In genomic region chr5:120688434-120688833, GRCm38 (mm10) we compare ENCODE assay signal across 21 mouse cellular contexts. TPM values are rescaled to one million over a fixed set of nuclear protein-coding genes. Genes with fewer than 3 reads are reported as not detected.
DNase-seq lines count a peak whose midpoint lies in the region; ATAC-seq and TF ChIP-seq lines count a peak whose summit lies in the region.
"Had no signal": no experiment of that assay in that cellular context is flagged by ENCODE, and none has a peak within 500 bp of the region (broad histone marks: within the 10 kb centered on the region; RNA-seq: fewer than 3 reads in every experiment).

No protein-coding gene starts in this region.

- WGBS in liver, postnatal 0 days (ENCODE audit: insufficient replicate concordance): 18% methylated on average over 4 of the region's 4 CpGs
- 21% methylated on average over 4 of the region's 4 CpGs for WGBS in liver, embryonic 12.5 days (ENCODE audit: insufficient replicate concordance)
- WGBS in spleen, adult 2 months: 4% methylated on average over 4 of the region's 4 CpGs
- 54% methylated on average over 4 of the region's 4 CpGs for WGBS in forebrain, embryonic 12.5 days

- H3K9me3 ChIP-seq in liver, postnatal 0 days (ENCODE audit: low read length): no peaks in the 10 kb centered on the region
- no peaks in the 10 kb centered on the region for H3K9me3 ChIP-seq in liver, embryonic 12.5 days (replicated peaks)
- no peaks in the 10 kb centered on the region for H3K9me3 ChIP-seq in forebrain, embryonic 12.5 days
- H3K9me3 ChIP-seq: heart, embryonic 15.5 days; kidney, embryonic 15.5 days; midbrain, embryonic 13.5 days had no signal

- no peaks in the 10 kb centered on the region for H3K4me1 ChIP-seq in liver, postnatal 0 days (ENCODE audit: insufficient read depth)
- no peaks in the 10 kb centered on the region for H3K4me1 ChIP-seq in liver, embryonic 12.5 days
- peaks cover 69% of the 10 kb centered on the region; the same call in 1 of the 2 replicates for H3K4me1 ChIP-seq in spleen, adult 2 months (ENCODE audit: control insufficient read depth, insufficient read depth, insufficient read length)
- no peaks in the 10 kb centered on the region for H3K4me1 ChIP-seq in forebrain, embryonic 12.5 days
- H3K4me1 ChIP-seq: heart, embryonic 15.5 days; midbrain, embryonic 13.5 days had no signal

- H3K4me2 ChIP-seq in liver, postnatal 0 days (ENCODE audit: low read depth, low read length): no peak overlapping the region
- H3K4me2 ChIP-seq in liver, embryonic 12.5 days: no peak overlapping the region
- no peak overlapping the region for H3K4me2 ChIP-seq in forebrain, embryonic 12.5 days
- H3K4me2 ChIP-seq: heart, embryonic 15.5 days; hindbrain, embryonic 14.5 days; kidney, embryonic 15.5 days; liver, embryonic 11.5 days; midbrain, embryonic 13.5 days had no signal

- no peak for TF ChIP-seq CTCF in liver, postnatal 0 days (IDR thresholded peaks at IDR 0.05; ENCODE audit: low read depth)
- TF ChIP-seq CTCF in spleen, adult 2 months (IDR thresholded peaks at IDR 0.05; ENCODE audit: extremely low read depth, insufficient read depth, insufficient read length, insufficient replicate concordance): no peak

- peak; percentile 16 for DNase-seq in liver, postnatal 0 days
- DNase-seq in R1 (ENCODE audit: low read depth, low spot score) (peak; percentile 75), liver (no peak)
- peak; percentile 35 to 89 for DNase-seq in spleen, adult 2 months (ENCODE audit: low read depth in 1 of 2, low spot score in 2 of 2)
- DNase-seq in thymus, postnatal 4 days: peak; percentile 71
- DNase-seq in layer of hippocampus, postnatal 14 days (ENCODE audit: low spot score in 2 of 2): no peak
- DNase-seq: adrenal gland, postnatal 10 days; cerebellum, adult 9-10 months; gastrocnemius, postnatal 25 days; lung, postnatal 10 days had no signal

- H3K4me3 ChIP-seq in liver, postnatal 0 days (ENCODE audit: low read depth, low read length): no peak overlapping the region
- no peak overlapping the region for H3K4me3 ChIP-seq in liver, embryonic 12.5 days
- no peak overlapping the region for H3K4me3 ChIP-seq in spleen, adult 2 months (ENCODE audit: extremely low read depth, insufficient read depth, insufficient read length)
- no peak overlapping the region for H3K4me3 ChIP-seq in forebrain, embryonic 12.5 days (replicated peaks)
- H3K4me3 ChIP-seq: erythroblast, embryonic 14.5 days; heart, embryonic 15.5 days; kidney, embryonic 15.5 days; midbrain, embryonic 13.5 days had no signal

- H3K9ac ChIP-seq in liver, postnatal 0 days (replicated peaks): no peak overlapping the region
- no peak overlapping the region for H3K9ac ChIP-seq in liver, embryonic 12.5 days
- H3K9ac ChIP-seq in forebrain, embryonic 12.5 days: no peak overlapping the region
- H3K9ac ChIP-seq: heart, embryonic 15.5 days; hindbrain, embryonic 14.5 days; kidney, embryonic 15.5 days; midbrain, embryonic 13.5 days had no signal

- H3K27ac ChIP-seq in liver, postnatal 0 days (ENCODE audit: low read depth): no peak overlapping the region
- no peak overlapping the region for H3K27ac ChIP-seq in liver, embryonic 12.5 days
- H3K27ac ChIP-seq in spleen, adult 2 months (ENCODE audit: insufficient read depth, low read length): peak overlapping the region; percentile 89
- no peak overlapping the region for H3K27ac ChIP-seq in forebrain, embryonic 12.5 days
- H3K27ac ChIP-seq: heart, embryonic 15.5 days; hindbrain, embryonic 14.5 days; kidney, embryonic 15.5 days; midbrain, embryonic 13.5 days had no signal

- H3K27me3 ChIP-seq in liver, postnatal 0 days (ENCODE audit: insufficient read depth, low read length): peaks cover 23% of the 10 kb centered on the region
- peaks cover 78% of the 10 kb centered on the region for H3K27me3 ChIP-seq in liver, embryonic 12.5 days (replicated peaks)
- no peaks in the 10 kb centered on the region for H3K27me3 ChIP-seq in spleen, adult 2 months (ENCODE audit: control insufficient read depth, insufficient read depth, low read length)
- H3K27me3 ChIP-seq in forebrain, embryonic 12.5 days: peaks cover 53% of the 10 kb centered on the region

- ATAC-seq in liver, postnatal 0 days: no peak
- no peak for ATAC-seq in liver, embryonic 12.5 days
- ATAC-seq in forebrain, embryonic 12.5 days (ENCODE audit: low FRiP score): no peak
- ATAC-seq: midbrain, embryonic 13.5 days; Patski had no signal

- no peak for TF ChIP-seq POLR2A in spleen, adult 2 months (IDR thresholded peaks at IDR 0.05; ENCODE audit: low read depth, low read length)

- TF ChIP-seq EP300 in liver, postnatal 0 days (IDR thresholded peaks at IDR 0.05; ENCODE audit: low read depth): no peak

- no peaks in the 10 kb centered on the region for H3K36me3 ChIP-seq in liver, postnatal 0 days (replicated peaks; ENCODE audit: insufficient read depth, low read length)
- no peaks in the 10 kb centered on the region for H3K36me3 ChIP-seq in liver, embryonic 12.5 days
- H3K36me3 ChIP-seq in spleen, adult 2 months (ENCODE audit: control insufficient read depth, insufficient read depth, low read length): 0 out of 2 replicates have a peak, but pooled peaks cover 2% of the 10 kb centered on the region
- no peaks in the 10 kb centered on the region for H3K36me3 ChIP-seq in forebrain, embryonic 12.5 days (replicated peaks)
- H3K36me3 ChIP-seq: heart, embryonic 15.5 days; kidney, embryonic 15.5 days had no signal

RNA-seq across cellular contexts. Expression of gene Dtx1, which starts 23.3 kb away (rescaled TPM):
- 0.23 and 0.25 TPM in 2 replicates for polyA plus RNA-seq in liver, postnatal 0 days (2015; fragmentation: Nextera tagmentation; extraction: Ambion mirVana)
- 0.37 and 0.67 TPM in 2 replicates for polyA plus RNA-seq in liver, embryonic 12.5 days (2016; fragmentation: Nextera tagmentation; extraction: Ambion mirVana)
- 264 and 351 TPM in 2 replicates for polyA plus RNA-seq in spleen, adult 2 months (2012; rRNA removed)
- 17.1 and 18.1 TPM in 2 replicates for polyA plus RNA-seq in forebrain, embryonic 12.5 days (2016; fragmentation: Nextera tagmentation; extraction: Ambion mirVana)
- 10 to 100 TPM; 70.5 to 74.2 TPM for total RNA-seq in layer of hippocampus, postnatal 14 days (2021)
- polyA plus RNA-seq: erythroblast, embryonic 14.5 days had no signal

RNA-seq across cellular contexts. Expression of gene Rasal1, which starts 39.8 kb away (rescaled TPM):
- 0.20 and 0.36 TPM in 2 replicates for polyA plus RNA-seq in liver, postnatal 0 days (2015; fragmentation: Nextera tagmentation; extraction: Ambion mirVana)
- polyA plus RNA-seq in liver, embryonic 12.5 days (2016; fragmentation: Nextera tagmentation; extraction: Ambion mirVana): 0.19 and 0.20 TPM in 2 replicates
- polyA plus RNA-seq in spleen, adult 2 months (2012; rRNA removed): 14.9 and 18.9 TPM in 2 replicates
- 0.17 and 0.20 TPM in 2 replicates for polyA plus RNA-seq in forebrain, embryonic 12.5 days (2016; fragmentation: Nextera tagmentation; extraction: Ambion mirVana)
- total RNA-seq in layer of hippocampus, postnatal 14 days (2021): 10 to 100 TPM; 82.3 to 92.4 TPM
- total RNA-seq: gastrocnemius, postnatal 25 days had no signal

RNA-seq across cellular contexts. Expression of gene Cfap73, which starts 54.4 kb away (rescaled TPM):
- not detected in 2 replicates for polyA plus RNA-seq in liver, postnatal 0 days (2015; fragmentation: Nextera tagmentation; extraction: Ambion mirVana)
- polyA plus RNA-seq in liver, embryonic 12.5 days (2016; fragmentation: Nextera tagmentation; extraction: Ambion mirVana): not detected in 2 replicates
- not detected in 2 replicates for polyA plus RNA-seq in spleen, adult 2 months (2012; rRNA removed)
- 0.28 TPM in 1 of 2 replicates, not detected in the other for polyA plus RNA-seq in forebrain, embryonic 12.5 days (2016; fragmentation: Nextera tagmentation; extraction: Ambion mirVana)
- total RNA-seq in layer of hippocampus, postnatal 14 days (2021): 1 to 10 TPM in 1 of 2 experiments, not detected in 1; 1.8 TPM
- total RNA-seq: gastrocnemius, postnatal 25 days; left cerebral cortex, postnatal 25 days had no signal
- polyA plus RNA-seq: erythroblast, embryonic 14.5 days; heart, embryonic 15.5 days; kidney, embryonic 15.5 days; liver, embryonic 11.5 days; midbrain, embryonic 13.5 days; stomach, embryonic 16.5 days had no signal

Comparison
In these comparisons a context has a peak if more than half of its experiments do, and no peak if none do; other contexts are left out.
1. DNase-seq: peak in liver, postnatal 0 days (single experiment), R1 (single experiment), spleen, adult 2 months (2 of 2) and thymus, postnatal 4 days (single experiment); none in layer of hippocampus, postnatal 14 days (0 of 2) and liver (single experiment).
2. RNA of gene Dtx1, which starts 23.3 kb away (polyA plus RNA-seq): 264 to 351 TPM in spleen, adult 2 months; 17.1 to 18.1 TPM in forebrain, embryonic 12.5 days, 0.37 to 0.67 TPM in liver, embryonic 12.5 days and 0.23 to 0.25 TPM in liver, postnatal 0 days; every median in the first group is over 10 times any median in the second.
3. RNA of gene Rasal1, which starts 39.8 kb away (polyA plus RNA-seq): 14.9 to 18.9 TPM in spleen, adult 2 months; 0.17 to 0.20 TPM in forebrain, embryonic 12.5 days, 0.19 to 0.20 TPM in liver, embryonic 12.5 days and 0.20 to 0.36 TPM in liver, postnatal 0 days; every median in the first group is over 10 times any median in the second.